Mouse (Mus musculus) heart, embryonic 14.5 days (tissue): ENCODE measurements around the gene Kif3b. TPM values are rescaled to one million over a fixed set of nuclear protein-coding genes. Genes with fewer than 3 reads are reported as not detected.
"Not testable (repeated sequence)": the region's sequence is repeated elsewhere in the genome, so short reads cannot be mapped to it uniquely, and the experiment has no call there.

ENCODE experiments used
- ATAC-seq: fragments of 200-750 bp; cut with Nextera tagmentation; 2 replicates; pipeline ENCODE4 v1.8.0; 2017; ENCODE audit warnings: low read depth, moderate TSS enrichment; ENCODE audit not compliant: insufficient number of reproducible peaks, insufficient read depth, low FRiP score
- H3K27ac ChIP-seq, 2 experiments: fragments of 200-500 bp in 1 of 2; fragments of 300-500 bp in 1 of 2; sonication (generic) in 1 of 2; replicated peaks in 1 of 2; 2 replicates each; pipeline ENCODE4 v1.5.1; 2012 to 2014; ENCODE audit warnings: low read depth in 2 of 2, low read length in 2 of 2, control low read depth in 1 of 2, mild to moderate bottlenecking in 1 of 2, mixed read lengths in 1 of 2; ENCODE audit not compliant: control insufficient read depth in 1 of 2, insufficient read depth in 1 of 2
- H3K27me3 ChIP-seq: fragments of 300-500 bp; sonication (generic); 2 replicates; pipeline ENCODE4 v1.6.1; 2014; ENCODE audit warnings: mild to moderate bottlenecking, low read length, control low read depth; ENCODE audit not compliant: control insufficient read depth, insufficient read depth
- H3K36me3 ChIP-seq: fragments of 300-500 bp; sonication (generic); 2 replicates; pipeline ENCODE4 v1.6.1; 2014; ENCODE audit warnings: mild to moderate bottlenecking, control low read depth, low read length, mixed read lengths; ENCODE audit not compliant: control insufficient read depth, insufficient read depth
- H3K4me1 ChIP-seq, 2 experiments: fragments of 200-500 bp in 1 of 2; fragments of 300-500 bp in 1 of 2; sonication (generic) in 1 of 2; 2 replicates each; pipeline ENCODE4 v1.6.1; 2012 to 2014; ENCODE audit warnings: low read length in 2 of 2, control low read depth in 1 of 2, mixed read lengths in 1 of 2; ENCODE audit not compliant: control insufficient read depth in 2 of 2, insufficient read depth in 2 of 2
- H3K4me2 ChIP-seq: fragments of 300-500 bp; sonication (generic); 2 replicates; pipeline ENCODE4 v1.6.1; 2014; ENCODE audit warnings: mild to moderate bottlenecking, low read length
- H3K4me3 ChIP-seq, 2 experiments: fragments of 200-500 bp in 1 of 2; fragments of 300-500 bp in 1 of 2; sonication (generic) in 1 of 2; 2 replicates each; pipeline ENCODE4 v1.5.1; 2012 to 2014; ENCODE audit warnings: low read length in 2 of 2, mild to moderate bottlenecking in 2 of 2, control low read depth in 1 of 2, low read depth in 1 of 2, moderate library complexity in 1 of 2; ENCODE audit not compliant: control insufficient read depth in 1 of 2, insufficient read depth in 1 of 2
- H3K9ac ChIP-seq: fragments of 300-500 bp; sonication (generic); 2 replicates; pipeline ENCODE4 v1.6.1; 2014; ENCODE audit warnings: mild to moderate bottlenecking, low read length
- H3K9me3 ChIP-seq: fragments of 300-500 bp; sonication (generic); 2 replicates; pipeline ENCODE4 v1.6.1; 2016; ENCODE audit warnings: low read length, control low read depth; ENCODE audit not compliant: control insufficient read depth
- WGBS: fragments of 180-500 bp; shearing (Covaris S2); extraction: QIAGEN DNeasy Blood & Tissue Kit; methylation state at CpG from one replicate; pipeline ENCODE4 v1.1.7; 2014; 5-methylcytosine and 5-hydroxymethylcytosine counted together
- polyA plus RNA-seq: library from polyadenylated mRNA; unstranded; fragments of >200 nt; fragmentation: Nextera tagmentation; extraction: Ambion mirVana; gene quantifications from 2 replicates; pipeline ENCODE4 v1.2.1, GENCODE M21; 2014

Gene Kif3b
- polyA plus RNA-seq, 1 experiment from 2014 or later: 4.5 TPM

DNA sequence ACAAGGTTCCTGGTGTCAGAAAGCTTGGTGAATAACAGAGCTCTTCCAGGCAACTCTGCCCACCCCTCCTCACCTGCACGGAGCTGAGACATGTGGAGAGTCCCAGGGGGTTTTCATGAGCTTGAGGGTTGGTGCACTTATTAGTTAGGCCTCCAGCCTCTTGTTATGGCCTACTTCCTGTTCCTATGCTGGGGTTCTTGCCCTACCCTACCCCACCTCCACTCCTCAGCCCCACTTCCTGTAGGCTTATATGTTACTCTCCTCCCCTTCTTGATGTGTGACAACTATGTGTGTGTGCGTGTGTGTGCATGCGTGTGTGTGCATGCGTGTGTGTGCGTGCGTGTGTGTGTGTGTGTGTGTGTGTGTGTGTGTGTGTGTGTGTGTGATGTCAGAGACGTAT lies 28.2 kb upstream of the Kif3b start:
- Histone ChIP-seq H3K9ac (no peak overlapping the region), H3K9me3 (no peaks in the 10 kb centered on the region), H3K4me1 (peaks cover 3 to 18% of the 10 kb centered on the region in 2 experiments; a peak in 3 of 4 replicates), H3K36me3 (peaks cover 61% of the 10 kb centered on the region), H3K27me3 (no peaks in the 10 kb centered on the region), H3K4me2 (no peak overlapping the region), H3K27ac (no peak overlapping the region), H3K4me3 (no peak overlapping the region)
- no peak for ATAC-seq
- 92% methylated on average over 7 of the region's 7 CpGs for WGBS

DNA sequence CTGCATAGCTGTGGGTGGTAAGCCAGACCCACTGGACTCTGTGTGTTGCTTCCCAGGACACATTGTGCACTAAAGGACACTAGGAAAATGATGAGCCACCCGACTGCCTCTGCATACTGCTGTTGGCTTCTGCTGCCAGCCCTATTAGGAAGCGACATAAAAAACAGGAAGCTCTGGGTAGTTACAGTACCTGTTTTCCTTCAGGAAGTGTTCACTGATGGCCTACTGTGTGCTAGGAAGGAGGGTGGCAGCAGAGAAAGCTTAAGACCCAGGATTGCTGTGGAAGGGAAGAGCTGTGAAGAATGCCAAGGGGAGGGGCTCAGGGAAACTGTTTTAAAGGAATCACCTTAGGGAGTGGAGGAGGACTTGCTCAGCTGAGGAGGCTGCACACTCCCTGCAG lies 23.9 kb upstream of the Kif3b start:
- Histone ChIP-seq H3K36me3 (peaks cover 47% of the 10 kb centered on the region), H3K27me3 (no peaks in the 10 kb centered on the region), H3K9ac (no peak overlapping the region), H3K4me1 (no peaks in the 10 kb centered on the region; a peak in 1 of 4 replicates), H3K4me2 (no peak overlapping the region), H3K9me3 (no peaks in the 10 kb centered on the region), H3K27ac (no peak overlapping the region), H3K4me3 (no peak overlapping the region)
- 78% methylated on average over 2 of the region's 2 CpGs for WGBS
- no peak for ATAC-seq

DNA sequence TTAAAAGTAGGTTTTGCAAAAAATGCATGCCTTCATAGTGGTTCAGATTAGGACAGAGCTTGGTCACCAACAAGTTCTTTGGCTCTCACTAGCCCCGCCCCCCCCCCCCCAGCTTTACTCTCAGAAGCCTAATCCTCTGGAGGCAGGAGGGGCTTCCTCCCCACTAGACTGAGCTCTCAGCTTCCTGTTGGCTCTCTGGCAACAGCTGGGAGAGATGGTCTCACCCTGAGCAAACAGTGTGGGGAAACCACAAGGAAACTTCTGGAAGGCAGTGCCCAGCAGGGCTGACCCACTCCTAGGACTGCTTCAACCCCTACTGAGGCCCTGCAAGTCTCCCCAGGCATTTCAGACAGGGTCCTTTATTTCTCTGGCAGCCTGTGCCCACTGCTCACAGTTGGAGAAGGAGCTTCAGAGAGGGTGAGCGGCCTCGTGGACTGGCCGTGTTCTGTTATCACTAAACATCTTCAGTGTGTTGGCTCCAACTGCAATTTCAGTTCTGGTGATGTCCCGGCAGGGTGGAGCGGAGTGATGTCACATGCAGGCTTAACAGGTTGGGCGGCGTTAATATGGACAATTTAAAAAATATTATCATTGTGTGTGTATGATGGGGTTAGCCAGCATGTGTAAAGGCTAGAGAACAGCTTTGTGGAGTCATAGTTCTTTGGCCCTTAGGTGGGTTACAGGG lies 20.8 kb upstream of the Kif3b start:
- not testable (repeated sequence) for H3K4me2 ChIP-seq, ATAC-seq, H3K27me3 ChIP-seq, H3K9ac ChIP-seq, H3K4me3 ChIP-seq, H3K4me1 ChIP-seq, H3K27ac ChIP-seq, H3K9me3 ChIP-seq
- WGBS: 57% methylated on average over 8 of the region's 8 CpGs
- H3K36me3 ChIP-seq: peaks cover 21% of the 10 kb centered on the region

DNA sequence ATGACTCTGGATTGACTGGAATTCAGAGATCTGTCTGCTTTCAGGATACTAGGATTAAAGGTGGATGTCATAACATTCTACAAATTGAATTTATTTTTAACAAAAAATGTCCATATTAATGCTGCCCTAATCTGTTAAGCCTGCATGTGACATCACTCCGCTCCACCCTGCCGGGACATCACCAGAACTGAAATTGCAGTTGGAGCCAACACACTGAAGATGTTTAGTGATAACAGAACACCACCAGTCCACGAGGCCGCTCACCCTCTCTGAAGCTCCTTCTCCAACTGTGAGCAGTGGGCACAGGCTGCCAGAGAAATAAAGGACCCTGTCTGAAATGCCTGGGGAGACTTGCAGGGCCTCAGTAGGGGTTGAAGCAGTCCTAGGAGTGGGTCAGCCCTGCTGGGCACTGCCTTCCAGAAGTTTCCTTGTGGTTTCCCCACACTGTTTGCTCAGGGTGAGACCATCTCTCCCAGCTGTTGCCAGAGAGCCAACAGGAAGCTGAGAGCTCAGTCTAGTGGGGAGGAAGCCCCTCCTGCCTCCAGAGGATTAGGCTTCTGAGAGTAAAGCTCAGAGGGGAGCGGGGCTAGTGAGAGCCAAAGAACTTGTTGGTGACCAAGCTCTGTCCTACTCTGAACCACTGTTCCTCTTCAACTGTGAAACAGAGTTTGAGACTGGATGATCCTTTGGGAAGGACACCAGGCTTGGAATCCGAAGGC lies 16.9 kb upstream of the Kif3b start:
- not testable (repeated sequence) for H3K9ac ChIP-seq, H3K27me3 ChIP-seq, H3K4me3 ChIP-seq, H3K36me3 ChIP-seq, H3K9me3 ChIP-seq, H3K27ac ChIP-seq, H3K4me1 ChIP-seq, H3K4me2 ChIP-seq, ATAC-seq
- whole genome bisulfite sequencing: 70% methylated on average over 6 of the region's 6 CpGs

DNA sequence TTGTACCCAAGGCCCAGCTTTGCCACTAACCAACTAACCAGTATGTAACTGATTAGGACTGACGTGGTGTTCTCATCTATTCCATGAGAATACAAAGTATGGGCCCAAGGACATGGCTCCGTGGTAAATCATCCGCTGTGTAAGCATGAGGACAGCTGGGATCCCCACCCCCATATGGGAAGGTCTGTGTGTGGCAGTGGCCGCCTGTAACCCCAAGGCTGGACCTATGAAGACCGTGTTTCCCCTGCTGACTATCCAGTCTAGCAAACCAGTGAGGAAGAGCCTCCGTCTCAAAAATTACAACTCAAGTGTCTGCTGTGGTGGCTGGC lies 16.3 kb upstream of the Kif3b start:
- Histone ChIP-seq H3K4me2 (no peak overlapping the region), H3K9me3 (no peaks in the 10 kb centered on the region), H3K4me3 (no peak overlapping the region), H3K27ac (no peak overlapping the region), H3K9ac (no peak overlapping the region), H3K4me1 (no peaks in the 10 kb centered on the region; a peak in 1 of 4 replicates), H3K36me3 (no peaks in the 10 kb centered on the region), H3K27me3 (no peaks in the 10 kb centered on the region)
- WGBS: 73% methylated on average over 6 of the region's 6 CpGs
- no peak for ATAC-seq

DNA sequence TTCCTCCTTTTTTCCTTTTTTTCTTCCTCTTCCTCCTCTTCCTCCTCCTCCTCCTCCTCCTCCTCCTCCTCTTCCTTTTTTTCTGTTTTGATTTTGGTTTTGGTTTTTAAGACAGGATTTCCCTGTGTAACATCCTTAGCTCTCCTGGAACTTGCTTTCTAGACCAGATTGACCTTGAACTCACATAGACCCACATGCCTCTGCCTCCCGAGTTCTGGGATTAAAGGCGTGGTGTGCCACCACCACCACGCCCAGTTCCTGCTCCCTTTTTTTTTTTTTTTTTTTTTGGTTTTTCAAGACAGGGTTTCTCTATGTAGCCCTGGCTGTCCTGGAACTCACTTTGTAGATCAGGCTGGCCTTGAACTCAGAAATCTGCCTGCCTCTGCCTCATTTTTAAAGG lies 15.6 kb upstream of the Kif3b start:
- H3K27ac ChIP-seq, H3K9ac ChIP-seq, H3K4me2 ChIP-seq, ATAC-seq, H3K9me3 ChIP-seq, H3K4me1 ChIP-seq, H3K36me3 ChIP-seq, H3K27me3 ChIP-seq, H3K4me3 ChIP-seq: not testable (repeated sequence)
- 80% methylated on average over 3 of the region's 3 CpGs for WGBS

DNA sequence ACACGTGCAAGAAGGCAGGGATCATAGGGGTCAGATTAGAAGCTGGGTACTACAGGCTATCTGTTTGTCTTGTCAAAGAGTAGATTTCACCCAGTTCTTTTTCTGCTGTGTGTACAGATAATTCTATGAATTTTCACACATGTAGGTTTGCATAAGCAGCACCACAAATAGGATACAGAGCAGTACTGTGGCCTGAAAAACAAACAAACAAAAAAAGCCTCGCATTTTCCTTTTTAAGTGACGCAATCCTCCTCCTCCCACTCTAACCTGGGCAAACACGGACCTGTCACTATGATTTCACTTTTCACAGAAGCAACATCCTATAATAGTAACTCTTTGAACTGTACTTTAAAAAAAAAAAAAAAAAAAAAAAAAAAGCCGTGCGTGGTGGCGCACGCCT lies 14.8 kb upstream of the Kif3b start:
- Histone ChIP-seq H3K9ac (no peak overlapping the region), H3K27me3 (no peaks in the 10 kb centered on the region), H3K9me3 (no peaks in the 10 kb centered on the region), H3K4me2 (no peak overlapping the region), H3K36me3 (no peaks in the 10 kb centered on the region), H3K4me3 (no peak overlapping the region), H3K27ac (no peak overlapping the region), H3K4me1 (no peaks in the 10 kb centered on the region)
- WGBS: 89% methylated on average over 8 of the region's 8 CpGs
- no peak for ATAC-seq

DNA sequence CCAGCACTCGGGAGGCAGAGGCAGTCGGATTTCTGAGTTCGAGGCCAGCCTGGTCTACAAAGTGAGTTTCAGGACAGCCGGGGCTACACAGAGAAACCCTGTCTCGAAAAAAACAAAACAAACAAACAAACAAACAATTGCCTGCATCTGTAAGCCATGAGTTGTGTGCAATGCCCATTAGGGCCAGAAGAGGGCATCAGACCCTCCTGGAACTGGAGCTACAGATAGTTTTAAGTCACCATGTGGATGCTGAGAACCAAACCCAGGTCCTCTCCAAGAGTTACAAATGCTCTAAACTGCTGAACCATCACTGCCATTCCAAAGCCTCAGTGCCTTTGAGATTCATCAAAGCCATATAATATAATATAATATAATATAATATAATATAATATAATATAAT lies 14.4 kb upstream of the Kif3b start:
- ATAC-seq, H3K27me3 ChIP-seq, H3K4me3 ChIP-seq, H3K4me1 ChIP-seq, H3K36me3 ChIP-seq, H3K9me3 ChIP-seq, H3K27ac ChIP-seq, H3K4me2 ChIP-seq, H3K9ac ChIP-seq: not testable (repeated sequence)
- WGBS: 90% methylated on average over 5 of the region's 5 CpGs
